Mouse (Mus musculus) ES-E14 (cell line): Measurements from ENCODE around the gene Tlk2.

Source experiments
- HCFC1 ChIP-seq: IDR thresholded peaks from 2 replicates; pipeline ENCODE4 v1.6.1; 2012; ENCODE audit warnings: low read length, inconsistent platforms, borderline replicate concordance; ENCODE audit not compliant: insufficient read depth
- ZNF384 ChIP-seq: IDR thresholded peaks from 2 replicates; pipeline ENCODE4 v1.6.1; 2012; ENCODE audit warnings: low read depth, low read length, inconsistent platforms

DNA sequence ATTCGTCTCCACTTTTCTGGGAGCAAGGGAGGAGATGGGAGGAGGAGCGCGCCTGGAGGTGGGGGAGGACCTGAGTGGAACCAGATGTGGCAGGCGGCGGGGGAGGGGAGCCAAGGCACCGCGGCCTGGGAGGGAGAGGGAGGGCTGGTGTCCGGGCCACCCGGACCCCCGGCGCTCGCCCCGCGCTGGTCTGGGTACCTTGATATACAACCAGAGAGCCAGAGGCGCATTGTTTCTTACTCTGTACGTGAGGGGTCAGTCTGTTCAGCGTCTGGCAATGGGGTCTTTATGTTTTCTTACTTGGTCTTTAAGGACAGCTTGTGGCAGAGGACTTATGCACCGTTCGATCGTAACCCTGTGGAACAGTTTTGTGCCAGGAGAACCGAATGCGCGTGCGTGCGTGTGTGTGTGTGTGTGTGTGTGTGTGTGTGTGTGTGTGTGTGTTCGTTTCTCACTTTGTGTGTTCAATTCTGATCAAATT lies 114.5 kb downstream of the Tlk2 start:
- TF ChIP-seq HCFC1 (no peak), ZNF384 (no peak)
